Comparison of ENCODE assay signal across 22 mouse cellular contexts in genomic region chr2:45884680-45885079, GRCm38 (mm10).
DNase-seq lines count a peak whose midpoint lies in the region; ATAC-seq lines count a peak whose summit lies in the region.
"Had no signal": no experiment of that assay in that cellular context is flagged by ENCODE, and none has a peak within 500 bp of the region (broad histone marks: within the 10 kb centered on the region; RNA-seq: fewer than 3 reads in every experiment).

No protein-coding gene starts in this region.

- H3K9ac ChIP-seq in limb, embryonic 13.5 days = no peak overlapping the region
- H3K9ac ChIP-seq: embryonic facial prominence, embryonic 15.5 days; forebrain, postnatal 0 days; hindbrain, embryonic 12.5 days; hindbrain, embryonic 15.5 days had no signal

- no peak overlapping the region for H3K27ac ChIP-seq in limb, embryonic 13.5 days
- no peak overlapping the region for H3K27ac ChIP-seq in limb, embryonic 10.5 days
- H3K27ac ChIP-seq: embryonic facial prominence, embryonic 15.5 days; hindbrain, embryonic 12.5 days; hindbrain, embryonic 15.5 days had no signal

- H3K36me3 ChIP-seq in limb, embryonic 13.5 days = no peaks in the 10 kb centered on the region
- no peaks in the 10 kb centered on the region for H3K36me3 ChIP-seq in limb, embryonic 10.5 days
- H3K36me3 ChIP-seq: embryonic facial prominence, embryonic 15.5 days; hindbrain, embryonic 12.5 days; hindbrain, embryonic 15.5 days had no signal

- H3K4me1 ChIP-seq in limb, embryonic 13.5 days = no peaks in the 10 kb centered on the region
- no peaks in the 10 kb centered on the region for H3K4me1 ChIP-seq in limb, embryonic 10.5 days
- H3K4me1 ChIP-seq: embryonic facial prominence, embryonic 15.5 days; hindbrain, embryonic 12.5 days; hindbrain, embryonic 15.5 days had no signal

- no peak overlapping the region for H3K4me3 ChIP-seq in limb, embryonic 13.5 days
- H3K4me3 ChIP-seq in limb, embryonic 10.5 days = no peak overlapping the region
- H3K4me3 ChIP-seq: embryonic facial prominence, embryonic 15.5 days; hindbrain, embryonic 12.5 days; hindbrain, embryonic 15.5 days had no signal

- no peak overlapping the region for H3K4me2 ChIP-seq in limb, embryonic 13.5 days (replicated peaks)
- H3K4me2 ChIP-seq: embryonic facial prominence, embryonic 15.5 days; heart, embryonic 11.5 days; hindbrain, embryonic 12.5 days; hindbrain, embryonic 15.5 days had no signal

- H3K27me3 ChIP-seq in limb, embryonic 13.5 days = no peaks in the 10 kb centered on the region
- H3K27me3 ChIP-seq in limb, embryonic 10.5 days (ENCODE audit: low read depth, poor library complexity, severe bottlenecking) = no peaks in the 10 kb centered on the region
- H3K27me3 ChIP-seq: embryonic facial prominence, embryonic 15.5 days; hindbrain, embryonic 12.5 days; hindbrain, embryonic 15.5 days had no signal

- 0 out of 2 replicates have a peak, but pooled peaks have one; percentile 15 for ATAC-seq in limb, embryonic 13.5 days (ENCODE audit: low FRiP score, low read depth)
- ATAC-seq: CD4-positive, CD25-positive, alpha-beta regulatory T cell, adult 4 months; forebrain, embryonic 14.5 days; forebrain, postnatal 0 days had no signal

- peak; percentile 1 for DNase-seq in left cerebral cortex, adult 11 months (ENCODE audit: low spot score)
- no peak for DNase-seq in left cerebral cortex, adult 8-10 months (ENCODE audit: low spot score in 2 of 2)
- DNase-seq in limb, embryonic 10.5 days (ENCODE audit: low spot score) = no peak
- DNase-seq in telencephalon, adult 2 months (ENCODE audit: low read depth, low spot score) = peak; percentile 28
- no peak for DNase-seq in urinary bladder, postnatal 14 days (ENCODE audit: low spot score)
- DNase-seq: adrenal gland, adult 2 months; adrenal gland, postnatal 14 days; cerebellum, adult 11-12 months; cerebellum, adult 8-10 months; cerebellum, postnatal 10 days; cerebellum, postnatal 36 days; embryo, embryonic 11 days; forebrain, postnatal 0 days; gastrocnemius, postnatal 10 days; heart, adult 11 months had no signal

- no peaks in the 10 kb centered on the region for H3K9me3 ChIP-seq in limb, embryonic 13.5 days
- H3K9me3 ChIP-seq in limb, embryonic 10.5 days (replicated peaks) = no peaks in the 10 kb centered on the region
- H3K9me3 ChIP-seq: embryonic facial prominence, embryonic 15.5 days; hindbrain, embryonic 12.5 days; hindbrain, embryonic 15.5 days had no signal

- 74% methylated on average over 3 of the region's 3 CpGs for WGBS in limb, embryonic 13.5 days
- 93% methylated on average over 3 of the region's 3 CpGs for WGBS in limb, embryonic 10.5 days

Comparison
In these comparisons a context has a peak if more than half of its experiments do, and no peak if none do; other contexts are left out.
1. DNase-seq: peak in left cerebral cortex, adult 11 months (single experiment) and telencephalon, adult 2 months (single experiment); none in left cerebral cortex, adult 8-10 months (0 of 2), limb, embryonic 10.5 days (single experiment) and urinary bladder, postnatal 14 days (single experiment).